In genomic region chr16:42444408-42444862, GRCm38 (mm10) we compare ENCODE assay signal across 7 mouse cellular contexts.
DNase-seq lines count a peak whose midpoint lies in the region; ATAC-seq and TF ChIP-seq lines count a peak whose summit lies in the region.

No protein-coding gene starts in this region.

- no peak for TF ChIP-seq EP300 in stomach, postnatal 0 days (optimal IDR thresholded peaks at IDR 0.05)

- no peak for TF ChIP-seq CTCF in stomach, postnatal 0 days (IDR thresholded peaks at IDR 0.05; ENCODE audit: low read depth)
- no peak for TF ChIP-seq CTCF in kidney, adult 2 months (conservative IDR thresholded peaks at IDR 0.05; ENCODE audit: insufficient read depth, insufficient read length, low read depth, low read length)

- H3K4me1 ChIP-seq in stomach, embryonic 14.5 days (ENCODE audit: control insufficient read depth, insufficient read depth, low read length), result no peaks in the 10 kb centered on the region; the same call in 1 of the 2 replicates
- no peaks in the 10 kb centered on the region for H3K4me1 ChIP-seq in stomach, postnatal 0 days (replicated peaks; ENCODE audit: control insufficient read depth, insufficient read depth)
- peaks cover 25% of the 10 kb centered on the region for H3K4me1 ChIP-seq in forebrain, embryonic 13.5 days
- peaks cover 11% of the 10 kb centered on the region; the same call in 1 of the 2 replicates for H3K4me1 ChIP-seq in hindbrain, embryonic 16.5 days (ENCODE audit: control insufficient read depth, insufficient read depth, low read depth, low read length)
- H3K4me1 ChIP-seq in kidney, adult 2 months (ENCODE audit: control insufficient read depth, insufficient read depth, low read length), result no peaks in the 10 kb centered on the region

- H3K4me3 ChIP-seq in stomach, embryonic 14.5 days (ENCODE audit: low read depth, low read length), result no peak overlapping the region
- H3K4me3 ChIP-seq in stomach, postnatal 0 days (ENCODE audit: low read depth, low read length), result no peak overlapping the region
- peak overlapping the region; percentile 8 for H3K4me3 ChIP-seq in forebrain, embryonic 13.5 days
- peak overlapping the region; percentile 30 for H3K4me3 ChIP-seq in hindbrain, embryonic 16.5 days (ENCODE audit: low read length)
- no peak overlapping the region for H3K4me3 ChIP-seq in kidney, adult 2 months (ENCODE audit: insufficient read depth, low read depth, low read length)

- no peak for TF ChIP-seq POLR2A in kidney, adult 2 months (IDR thresholded peaks at IDR 0.05; ENCODE audit: low read depth, low read length)

- 43% methylated on average over 10 of the region's 10 CpGs for WGBS in stomach, embryonic 14.5 days
- WGBS in stomach, postnatal 0 days, result 35% methylated on average over 10 of the region's 10 CpGs
- 28% methylated on average over 10 of the region's 10 CpGs for WGBS in forebrain, embryonic 13.5 days
- WGBS in hindbrain, embryonic 16.5 days, result 26% methylated on average over 10 of the region's 10 CpGs
- 57% methylated on average over 10 of the region's 10 CpGs for WGBS in kidney, adult 2 months

- H3K9ac ChIP-seq in stomach, embryonic 14.5 days (replicated peaks; ENCODE audit: low read depth, low read length), result no peak overlapping the region
- H3K9ac ChIP-seq in stomach, postnatal 0 days (ENCODE audit: low read length), result no peak overlapping the region
- H3K9ac ChIP-seq in forebrain, embryonic 13.5 days, result peak overlapping the region; percentile 44
- H3K9ac ChIP-seq in hindbrain, embryonic 16.5 days (ENCODE audit: low read depth, low read length), result peak overlapping the region; percentile 53

- H3K36me3 ChIP-seq in stomach, embryonic 14.5 days (ENCODE audit: control insufficient read depth, insufficient read depth, low read length), result no peaks in the 10 kb centered on the region
- H3K36me3 ChIP-seq in stomach, postnatal 0 days (ENCODE audit: control insufficient read depth, insufficient read depth, low read length), result no peaks in the 10 kb centered on the region
- H3K36me3 ChIP-seq in forebrain, embryonic 13.5 days (ENCODE audit: poor library complexity, severe bottlenecking), result no peaks in the 10 kb centered on the region
- H3K36me3 ChIP-seq in hindbrain, embryonic 16.5 days (ENCODE audit: control insufficient read depth, insufficient read depth, low read length), result no peaks in the 10 kb centered on the region
- no peaks in the 10 kb centered on the region for H3K36me3 ChIP-seq in kidney, adult 2 months (ENCODE audit: control insufficient read depth, insufficient read depth, low read length)

- DNase-seq in stomach, postnatal 0 days (ENCODE audit: low spot score), result no peak
- DNase-seq in neural tube, embryonic 10.5 days (ENCODE audit: extremely low spot score, low spot score), result peak; percentile 17
- DNase-seq in spleen, postnatal 10 days (ENCODE audit: low spot score in 2 of 2), result no peak
- no peak for DNase-seq in kidney, adult 2 months

- H3K4me2 ChIP-seq in stomach, embryonic 14.5 days (replicated peaks; ENCODE audit: low read depth, low read length), result 0 out of 2 replicates have a peak overlapping the region, but pooled peaks have one; percentile 8
- H3K4me2 ChIP-seq in stomach, postnatal 0 days (replicated peaks; ENCODE audit: low read depth), result no peak overlapping the region
- H3K4me2 ChIP-seq in forebrain, embryonic 13.5 days, result peak overlapping the region; percentile 55
- H3K4me2 ChIP-seq in hindbrain, embryonic 16.5 days (ENCODE audit: low read length), result peak overlapping the region; percentile 61

- no peaks in the 10 kb centered on the region for H3K9me3 ChIP-seq in stomach, embryonic 14.5 days (ENCODE audit: control insufficient read depth, low read depth, low read length)
- H3K9me3 ChIP-seq in stomach, postnatal 0 days (ENCODE audit: control insufficient read depth, low read length), result no peaks in the 10 kb centered on the region
- peaks cover 5% of the 10 kb centered on the region for H3K9me3 ChIP-seq in forebrain, embryonic 13.5 days (replicated peaks)
- H3K9me3 ChIP-seq in hindbrain, embryonic 16.5 days (ENCODE audit: control insufficient read depth, low read length), result no peaks in the 10 kb centered on the region

- no peak overlapping the region for H3K27ac ChIP-seq in stomach, embryonic 14.5 days (ENCODE audit: low read length)
- H3K27ac ChIP-seq in stomach, postnatal 0 days (replicated peaks), result no peak overlapping the region
- H3K27ac ChIP-seq in forebrain, embryonic 13.5 days, result peak overlapping the region; percentile 87
- H3K27ac ChIP-seq in hindbrain, embryonic 16.5 days (ENCODE audit: low read depth, low read length), result peak overlapping the region; percentile 89
- H3K27ac ChIP-seq in kidney, adult 2 months (ENCODE audit: insufficient read depth, low read depth, low read length), result no peak overlapping the region

- no peak for ATAC-seq in stomach, embryonic 14.5 days (ENCODE audit: insufficient number of reproducible peaks, insufficient read depth, low FRiP score, low read depth)
- no peak for ATAC-seq in stomach, postnatal 0 days (ENCODE audit: low FRiP score, low TSS enrichment)
- ATAC-seq in forebrain, embryonic 13.5 days, result peak; percentile 72
- ATAC-seq in hindbrain, embryonic 16.5 days, result peak; percentile 76

- no peaks in the 10 kb centered on the region for H3K27me3 ChIP-seq in stomach, embryonic 14.5 days (ENCODE audit: control insufficient read depth, insufficient read depth, low read length)
- no peaks in the 10 kb centered on the region for H3K27me3 ChIP-seq in stomach, postnatal 0 days (ENCODE audit: control insufficient read depth, insufficient read depth, low read length)
- no peaks in the 10 kb centered on the region for H3K27me3 ChIP-seq in forebrain, embryonic 13.5 days
- H3K27me3 ChIP-seq in hindbrain, embryonic 16.5 days (replicated peaks; ENCODE audit: control insufficient read depth, insufficient read depth, low read length), result no peaks in the 10 kb centered on the region
- H3K27me3 ChIP-seq in kidney, adult 2 months (replicated peaks; ENCODE audit: control insufficient read depth, insufficient read depth, low read length), result no peaks in the 10 kb centered on the region; the same call in 1 of the 2 replicates

Comparison
In these comparisons a context has a peak if more than half of its experiments do, and no peak if none do; other contexts are left out.
1. ATAC-seq: peak in forebrain, embryonic 13.5 days (single experiment) and hindbrain, embryonic 16.5 days (single experiment); none in stomach, embryonic 14.5 days (single experiment) and stomach, postnatal 0 days (single experiment).
2. H3K27ac ChIP-seq: peak in forebrain, embryonic 13.5 days (single experiment) and hindbrain, embryonic 16.5 days (single experiment); none in stomach, embryonic 14.5 days (single experiment), stomach, postnatal 0 days (single experiment) and kidney, adult 2 months (single experiment).
3. H3K4me3 ChIP-seq: peak in forebrain, embryonic 13.5 days (single experiment) and hindbrain, embryonic 16.5 days (single experiment); none in stomach, embryonic 14.5 days (single experiment), stomach, postnatal 0 days (single experiment) and kidney, adult 2 months (single experiment).
4. H3K9ac ChIP-seq: peak in forebrain, embryonic 13.5 days (single experiment) and hindbrain, embryonic 16.5 days (single experiment); none in stomach, embryonic 14.5 days (single experiment) and stomach, postnatal 0 days (single experiment).